Mouse (Mus musculus): ENCODE measurements around the gene Alg1.
"Not testable (repeated sequence)": the region's sequence is repeated elsewhere in the genome, so short reads cannot be mapped to it uniquely, and the experiment has no call there.

Alg1 gene

DNA sequence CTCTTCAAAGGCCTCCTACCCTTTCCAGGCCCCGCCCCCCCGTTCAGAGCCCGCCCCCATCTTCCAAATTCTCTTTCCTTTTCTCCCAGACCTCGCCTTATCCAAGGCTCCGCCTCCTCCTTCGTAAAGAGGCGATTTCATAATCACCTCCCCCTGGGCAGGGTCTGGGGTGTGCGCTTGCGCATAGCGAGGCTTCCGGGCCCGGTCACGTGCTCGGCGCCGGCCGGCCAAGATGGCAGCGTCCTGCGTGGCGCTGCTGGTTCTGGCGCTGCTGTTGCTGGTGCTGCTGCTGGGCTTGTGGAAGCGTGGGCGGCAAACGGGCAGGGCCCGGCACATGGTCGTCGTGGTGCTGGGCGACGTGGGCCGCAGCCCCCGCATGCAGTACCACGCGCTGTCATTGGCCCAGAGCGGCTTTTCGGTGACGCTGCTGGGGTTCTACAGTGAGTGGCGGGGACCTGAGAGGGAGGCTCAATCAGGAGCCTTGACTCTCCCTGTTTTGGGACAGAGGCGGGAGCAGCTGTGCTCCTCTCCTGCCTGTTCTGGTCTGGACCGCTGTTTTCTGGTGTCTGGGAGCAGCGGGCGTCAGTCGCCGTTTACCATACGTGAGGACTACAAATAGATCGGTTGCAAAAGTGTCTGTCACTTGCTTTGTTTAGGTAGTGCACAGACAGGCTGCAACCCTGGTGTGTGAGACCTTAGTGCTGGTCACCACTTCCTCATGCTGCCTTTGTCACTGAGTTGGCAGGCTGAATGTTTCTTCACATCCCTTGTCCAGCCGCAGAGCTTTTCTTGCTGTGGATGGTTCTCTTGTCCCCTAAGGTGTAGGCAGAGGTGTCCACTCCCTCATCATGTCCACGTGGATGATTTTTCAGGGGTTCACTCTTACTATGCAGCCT, at the start of gene Alg1:
Gene Alg1, plus strand, starts transcription at position 204 of the 896 bp plus-strand sequence.
- DNase-seq (ENCODE audit: low spot score), result peak; percentile 93

DNA sequence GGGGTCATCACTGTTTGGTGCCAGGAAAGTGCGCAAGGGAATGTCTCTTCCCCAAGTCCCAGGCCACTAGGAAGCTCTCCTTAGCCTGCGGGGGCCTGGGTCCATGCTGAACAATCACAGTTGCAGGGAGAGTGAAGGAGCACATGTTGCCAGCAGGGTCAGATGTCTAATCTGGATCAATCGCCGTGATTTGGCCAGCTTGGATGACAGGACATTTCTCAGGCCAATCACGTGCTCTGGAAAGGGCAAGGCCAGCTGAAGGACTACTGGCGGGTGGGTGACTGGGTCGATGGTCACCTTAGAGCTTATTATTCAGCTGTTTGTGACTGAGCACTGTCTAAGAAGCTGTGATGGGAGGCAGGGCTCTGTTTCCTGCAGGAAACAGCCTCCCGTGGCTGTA, 49.3 kb upstream of the Alg1 start:
- no peak for DNase-seq (ENCODE audit: low spot score)

- DNase-seq (ENCODE audit: low spot score), result no peak
Observed at GRCm38 (mm10) chr16:5184956-5185355, 48.5 kb upstream of the Alg1 start.

GRCm38 (mm10) chr16:5185691-5186090, 47.7 kb upstream of the Alg1 start:
- DNase-seq (ENCODE audit: low spot score), result no peak

GRCm38 (mm10) chr16:5186234-5186633, 47.2 kb upstream of the Alg1 start:
- DNase-seq (ENCODE audit: low spot score), result no peak

- peak; percentile 29 for DNase-seq (ENCODE audit: low spot score)
Observed at GRCm38 (mm10) chr16:5195080-5195479, 38.3 kb upstream of the Alg1 start.

DNA sequence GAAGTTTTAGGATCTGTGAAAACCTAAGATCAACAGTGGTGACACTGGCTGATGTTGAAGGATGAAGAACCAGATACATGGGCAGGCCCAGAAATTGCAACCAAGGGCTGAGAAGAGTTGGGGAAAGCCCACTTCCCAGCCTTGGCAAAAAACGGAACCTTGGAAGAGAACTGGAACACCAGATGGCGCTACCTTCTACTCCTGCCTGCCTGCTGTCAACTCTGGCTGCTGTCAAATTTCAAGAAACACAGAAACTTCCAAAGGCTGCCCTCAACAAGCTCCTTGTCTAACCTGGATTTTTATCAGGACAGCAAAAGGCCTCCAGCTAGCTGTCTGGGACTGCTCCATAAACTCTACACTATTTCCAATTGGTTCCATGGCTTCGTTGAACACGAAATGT, 30.7 kb upstream of the Alg1 start:
- peak; percentile 37 for DNase-seq (ENCODE audit: low spot score)

DNA sequence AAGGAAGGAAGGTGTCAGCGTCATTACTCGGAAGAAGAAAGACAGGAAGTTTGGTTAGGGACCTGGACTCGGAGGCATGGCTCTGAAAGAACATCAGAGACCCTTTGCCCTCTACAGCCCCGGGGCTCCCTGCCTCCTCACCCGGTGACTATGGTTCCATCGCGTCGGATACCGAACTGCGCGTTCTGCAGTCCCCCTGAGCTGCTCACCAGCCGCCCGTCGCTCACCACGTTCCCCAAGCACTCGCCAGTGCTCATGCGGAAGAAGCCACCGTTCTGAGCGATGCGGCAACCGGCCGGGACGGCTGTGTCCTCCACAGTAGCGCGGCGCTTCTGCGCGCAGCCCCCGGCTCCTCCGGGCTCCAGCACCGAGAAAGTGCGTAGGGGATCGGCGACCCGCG, 30.2 kb upstream of the Alg1 start:
- DNase-seq (ENCODE audit: low spot score), result peak; percentile 11

DNA sequence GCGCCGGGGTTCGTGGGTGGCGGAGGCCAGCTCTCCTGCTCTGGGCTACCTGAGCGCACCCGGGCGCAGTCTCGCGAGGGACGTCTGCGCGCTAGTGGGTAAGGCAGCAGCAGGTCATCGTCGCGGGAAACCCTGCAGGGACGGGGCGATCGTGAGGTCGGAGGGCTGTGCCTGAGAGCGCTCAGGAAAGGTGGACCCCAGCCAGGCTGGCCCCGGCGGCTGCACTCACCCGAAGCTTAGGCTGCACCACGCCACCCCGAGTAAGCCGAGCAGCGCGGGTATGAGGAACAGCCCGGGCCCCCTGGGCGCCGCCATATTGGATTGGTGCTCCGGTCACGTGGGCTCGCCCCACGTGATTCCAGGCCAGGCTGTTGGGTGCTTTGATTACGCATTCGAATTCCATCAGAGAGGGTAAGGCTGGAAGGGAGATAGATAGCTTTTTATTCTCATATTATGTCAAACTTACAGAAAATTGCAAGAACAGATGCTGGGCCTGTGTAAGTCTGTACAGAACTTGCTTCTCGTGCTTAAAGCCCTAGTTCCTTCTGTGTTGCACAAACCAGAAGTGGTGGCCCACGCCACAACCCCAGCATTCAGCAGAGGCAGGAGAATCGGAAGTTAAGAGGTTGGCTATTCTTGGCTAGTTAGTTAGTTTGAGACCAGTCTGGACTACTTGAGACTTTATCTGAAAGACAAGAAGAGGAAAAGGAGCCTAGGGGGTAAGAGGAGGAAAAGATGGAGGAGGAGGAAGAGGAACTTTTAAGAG, 29.6 kb upstream of the Alg1 start, which contains the start of gene Nagpa:
Gene Nagpa, minus strand, starts transcription at position 345 of the 766 bp plus-strand sequence.
- DNase-seq (ENCODE audit: low spot score), result peak; percentile 81

DNA sequence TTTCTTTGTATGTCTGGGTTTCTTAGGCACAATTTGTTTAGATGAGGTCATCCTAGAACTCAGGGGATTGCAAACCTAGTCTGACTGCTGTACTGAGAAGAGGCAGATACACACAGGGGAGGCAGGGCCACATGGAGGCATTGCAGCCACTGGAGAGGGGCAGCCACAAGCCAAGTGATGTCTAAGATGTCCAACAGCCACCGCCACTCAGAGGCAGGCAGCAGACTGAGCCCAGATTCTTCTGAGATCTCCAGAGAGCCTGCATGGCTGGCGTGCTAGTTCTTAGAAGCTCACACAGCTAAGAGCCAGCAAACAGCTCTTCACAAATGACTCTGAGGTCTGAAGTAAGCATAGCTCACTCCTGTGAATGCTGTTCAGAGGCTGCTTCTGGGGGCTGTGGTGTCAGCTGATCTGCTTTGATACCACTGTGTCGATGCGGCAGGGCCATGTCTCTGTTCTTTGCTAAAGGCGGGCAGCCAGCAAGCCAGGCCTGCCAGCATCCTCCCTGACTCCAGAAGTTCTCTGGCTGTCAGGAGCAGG, 27.9 kb upstream of the Alg1 start:
- no peak for DNase-seq (ENCODE audit: low spot score)

DNA sequence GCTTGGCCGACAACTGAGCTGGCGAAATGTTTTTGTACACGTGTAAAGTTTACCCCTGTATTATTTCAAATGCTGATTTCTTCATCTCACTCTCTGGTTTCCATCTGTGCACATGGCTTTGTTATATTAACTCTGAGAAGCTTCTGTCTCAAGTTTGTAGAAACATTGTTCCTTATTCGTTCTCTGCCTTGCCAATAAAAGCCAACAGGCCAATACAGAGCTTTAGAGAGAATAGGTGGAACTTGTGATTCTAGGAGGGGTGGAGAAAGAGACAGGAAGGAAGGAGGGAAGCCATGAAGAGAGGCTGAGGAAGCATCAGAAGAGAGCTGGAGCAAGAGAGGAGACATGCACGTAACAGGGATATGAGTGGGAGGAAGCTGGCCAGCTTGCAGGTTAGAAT, 27.4 kb upstream of the Alg1 start:
- no peak for DNase-seq (ENCODE audit: low spot score)

GRCm38 (mm10) chr16:5210365-5210764, 23.1 kb upstream of the Alg1 start:
- DNase-seq (ENCODE audit: low spot score), result no peak

GRCm38 (mm10) chr16:5212150-5212549, 21.3 kb upstream of the Alg1 start:
- no peak for DNase-seq (ENCODE audit: low spot score)

- no peak for DNase-seq (ENCODE audit: low spot score)
Observed at GRCm38 (mm10) chr16:5214126-5214525, 19.3 kb upstream of the Alg1 start.

DNA sequence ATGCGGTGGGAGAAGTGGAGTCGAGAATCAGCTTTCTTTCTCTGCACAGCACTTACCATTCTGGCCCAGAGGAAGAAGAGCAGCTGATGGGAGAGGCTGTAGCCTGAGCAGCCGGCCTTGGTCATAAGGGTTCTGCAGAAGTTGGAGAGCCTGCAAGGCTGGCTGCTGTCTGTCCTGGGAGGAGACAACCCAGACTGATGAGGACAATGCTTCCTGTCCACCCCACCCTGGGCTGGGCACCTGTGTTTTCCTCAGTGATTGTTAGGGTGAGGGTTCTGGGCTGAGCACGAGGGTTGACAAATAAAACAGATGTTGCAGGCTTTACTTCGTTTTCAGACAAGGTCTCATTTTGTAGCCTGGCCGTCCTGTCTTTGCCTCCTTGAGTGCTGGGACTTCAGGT, 16.7 kb upstream of the Alg1 start:
- DNase-seq (ENCODE audit: low spot score), result no peak

- no peak for DNase-seq (ENCODE audit: low spot score)
Observed at GRCm38 (mm10) chr16:5217341-5218133, 15.9 kb upstream of the Alg1 start.

- no peak for DNase-seq (ENCODE audit: low spot score)
Observed at GRCm38 (mm10) chr16:5221403-5221802, 12.0 kb upstream of the Alg1 start.

- no peak for DNase-seq (ENCODE audit: low spot score)
Observed at GRCm38 (mm10) chr16:5222140-5222539, 11.3 kb upstream of the Alg1 start, which contains the start of gene AU021092. Gene AU021092 (minus strand): TSS chr16:5222299.

- not testable (repeated sequence) for DNase-seq (ENCODE audit: low spot score)
Observed at GRCm38 (mm10) chr16:5226534-5226933, 6.9 kb upstream of the Alg1 start.

GRCm38 (mm10) chr16:5227501-5227900, 5.9 kb upstream of the Alg1 start:
- not testable (repeated sequence) for DNase-seq (ENCODE audit: low spot score)

GRCm38 (mm10) chr16:5228103-5228502, 5.3 kb upstream of the Alg1 start:
- not testable (repeated sequence) for DNase-seq (ENCODE audit: low spot score)

DNA sequence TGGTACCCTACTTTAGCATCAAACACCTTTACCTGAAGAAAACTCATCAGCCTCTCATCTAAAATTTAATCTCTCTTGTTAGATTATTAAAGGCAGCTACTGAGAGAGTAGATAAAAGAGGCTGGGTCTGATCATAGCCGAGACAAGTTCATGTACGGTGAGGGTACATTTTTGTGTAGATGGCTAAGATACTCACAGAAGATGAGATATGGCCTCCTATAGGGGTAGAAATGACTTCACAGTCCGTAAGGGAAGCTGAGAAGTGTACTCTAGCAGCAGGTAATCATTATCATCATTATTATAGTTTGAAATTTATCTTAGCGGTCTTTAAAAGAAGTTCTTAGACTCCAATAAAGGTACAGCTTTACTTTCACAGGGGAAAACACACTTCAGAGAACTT, 439 bp upstream of the Alg1 start:
- no peak for DNase-seq (ENCODE audit: low spot score)
